Mouse (Mus musculus) heart, postnatal 14 days (tissue): ENCODE results near the gene Tmem182. TPM values are rescaled to one million over a fixed set of nuclear protein-coding genes. Genes with fewer than 3 reads are reported as not detected.
A peak's percentile ranks its signal among the peaks of the same experiment; 100 is the strongest.

Experiments used
- DNase-seq, 2 experiments: peaks; one replicate each; pipeline ENCODE4 v3.0.0; 2021 to 2022
- intact Hi-C: fragments of 180-260 bp; cut with DNase I; formaldehyde crosslinking; loops from one replicate; pipeline ENCODE4 v1.15.1; 2025
- total RNA-seq, 2 experiments: library from RNA; stranded (reverse); gene quantifications; 2 replicates each; pipeline ENCODE4 v1.2.3; 2021

Tmem182 gene
- total RNA-seq, 2 experiments from 2014 or later, result 125 to 135 TPM

DNA sequence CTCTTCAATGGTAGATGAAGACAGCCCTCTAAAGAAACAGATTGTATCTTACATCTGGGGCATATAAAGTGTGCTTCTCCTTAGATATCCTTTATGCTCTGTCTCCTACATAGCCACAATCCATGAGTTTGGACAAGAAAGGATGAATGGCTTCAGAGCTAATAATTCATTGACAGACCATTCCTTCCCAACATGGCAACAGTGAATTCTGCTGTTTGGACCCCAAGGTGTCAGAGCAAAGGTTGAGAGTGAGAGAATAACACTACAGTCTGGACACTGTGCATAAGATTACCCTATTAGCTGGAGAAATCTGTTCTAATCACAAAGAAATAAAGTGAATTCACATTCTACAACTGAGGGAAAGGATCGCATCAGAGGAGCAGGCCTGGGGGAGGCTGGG is 9.9 kb upstream of the Tmem182 start:
- intact Hi-C loops, result no loop called here
- DNase-seq, result no peak

GRCm38 (mm10) chr1:40797348-40797747 is 8.1 kb upstream of the Tmem182 start:
- intact Hi-C loops, result no loop called here

GRCm38 (mm10) chr1:40799121-40799520 is 6.3 kb upstream of the Tmem182 start:
- intact Hi-C loops, result no loop called here
- DNase-seq, result no peak

More at GRCm38 (mm10) chr1:40797348-40797747, 8.1 kb upstream of the Tmem182 start:
- DNase-seq, result peak; percentile 72 to 81

GRCm38 (mm10) chr1:40800908-40801307 is 4.5 kb upstream of the Tmem182 start:
- intact Hi-C loops, result no loop called here

GRCm38 (mm10) chr1:40802759-40803158 is 2.6 kb upstream of the Tmem182 start:
- intact Hi-C loops, result loop anchor here (1.0 kb wide), 1 partner anchor 42 kb away; no protein-coding TSS in a partner anchor
- DNase-seq, result peak; percentile 52 to 61

More at GRCm38 (mm10) chr1:40800908-40801307, 4.5 kb upstream of the Tmem182 start:
- no peak for DNase-seq

DNA sequence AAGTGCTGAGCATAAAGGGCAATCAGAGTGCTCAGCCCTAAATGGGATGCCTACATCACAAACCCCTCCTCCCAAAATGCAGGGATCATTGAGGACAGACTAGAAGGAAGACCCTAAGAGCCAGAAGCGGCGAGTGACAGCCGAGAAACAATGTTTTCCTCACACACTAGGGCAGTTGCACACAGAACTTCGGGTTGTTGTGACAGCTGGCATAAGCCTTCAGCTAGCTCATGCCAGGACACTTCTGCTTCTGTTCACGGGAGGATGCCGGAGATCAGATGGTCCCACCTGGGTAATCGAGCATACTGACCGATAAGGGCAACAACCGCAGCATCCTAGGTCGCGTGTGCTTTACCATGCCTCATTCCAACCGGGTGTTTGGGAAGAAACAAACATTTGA is 1.3 kb upstream of the Tmem182 start:
- intact Hi-C loops, result no loop called here
- no peak for DNase-seq

DNA sequence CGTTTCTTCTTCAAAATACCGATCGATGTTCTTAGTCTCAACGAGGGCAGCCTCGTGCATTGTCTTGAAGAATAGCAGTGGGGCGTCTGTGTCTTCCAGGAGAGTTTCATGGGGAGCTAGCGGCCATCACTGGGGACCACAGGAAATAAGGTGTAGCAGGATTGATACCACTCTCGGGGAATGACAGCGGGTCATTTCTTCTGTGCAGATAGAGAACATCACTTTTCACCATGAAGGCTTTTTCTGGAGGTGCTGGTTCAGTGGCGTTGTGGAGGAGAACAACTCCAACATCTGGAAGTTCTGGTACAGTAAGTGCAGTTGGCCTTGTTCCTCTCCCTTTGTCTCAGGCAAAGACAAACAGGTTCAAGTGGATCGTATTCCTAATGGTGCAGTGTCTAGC is 490 bp downstream of the Tmem182 start:
- intact Hi-C loops, result loop anchor here (2.0 kb wide), 1 partner anchor 23 kb away; no protein-coding TSS in a partner anchor

GRCm38 (mm10) chr1:40808643-40809042 is 3.2 kb downstream of the Tmem182 start:
- no peak for DNase-seq
- intact Hi-C loops, result no loop called here

More for the DNA sequence above, 490 bp downstream of the Tmem182 start:
- DNase-seq, result peak in 1 of 2 experiments; percentile 15

GRCm38 (mm10) chr1:40815071-40815845 is 9.9 kb downstream of the Tmem182 start:
- intact Hi-C loops, result no loop called here

GRCm38 (mm10) chr1:40824517-40824916 is 19.1 kb downstream of the Tmem182 start:
- intact Hi-C loops, result no loop called here
- peak; percentile 8 to 52 for DNase-seq

More at GRCm38 (mm10) chr1:40815071-40815845, 9.9 kb downstream of the Tmem182 start:
- peak; percentile 8 to 33 for DNase-seq

DNA sequence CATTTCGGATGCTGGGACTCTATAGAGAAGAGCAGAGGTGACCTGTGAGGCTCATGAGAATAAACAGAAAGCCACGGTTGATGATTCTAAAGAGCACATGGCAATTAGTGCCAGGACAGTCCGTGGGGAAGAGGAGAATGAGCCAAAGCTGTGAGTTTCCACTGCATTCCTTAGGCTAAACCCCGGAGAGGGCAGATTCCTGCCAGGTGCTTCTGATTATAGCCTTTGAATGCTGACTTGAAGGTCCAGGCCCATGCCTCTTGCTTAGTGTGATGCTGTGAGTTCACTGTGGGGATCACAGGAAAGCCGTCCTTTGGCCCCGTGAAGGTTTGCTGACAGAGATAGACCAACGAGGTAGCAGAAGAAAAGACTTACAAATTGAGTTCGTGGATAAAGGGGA is 19.5 kb downstream of the Tmem182 start:
- intact Hi-C loops, result no loop called here
- DNase-seq, result no peak

- DNase-seq, result no peak
- intact Hi-C loops, result no loop called here
Measured at GRCm38 (mm10) chr1:40825826-40826225, 20.4 kb downstream of the Tmem182 start.

DNA sequence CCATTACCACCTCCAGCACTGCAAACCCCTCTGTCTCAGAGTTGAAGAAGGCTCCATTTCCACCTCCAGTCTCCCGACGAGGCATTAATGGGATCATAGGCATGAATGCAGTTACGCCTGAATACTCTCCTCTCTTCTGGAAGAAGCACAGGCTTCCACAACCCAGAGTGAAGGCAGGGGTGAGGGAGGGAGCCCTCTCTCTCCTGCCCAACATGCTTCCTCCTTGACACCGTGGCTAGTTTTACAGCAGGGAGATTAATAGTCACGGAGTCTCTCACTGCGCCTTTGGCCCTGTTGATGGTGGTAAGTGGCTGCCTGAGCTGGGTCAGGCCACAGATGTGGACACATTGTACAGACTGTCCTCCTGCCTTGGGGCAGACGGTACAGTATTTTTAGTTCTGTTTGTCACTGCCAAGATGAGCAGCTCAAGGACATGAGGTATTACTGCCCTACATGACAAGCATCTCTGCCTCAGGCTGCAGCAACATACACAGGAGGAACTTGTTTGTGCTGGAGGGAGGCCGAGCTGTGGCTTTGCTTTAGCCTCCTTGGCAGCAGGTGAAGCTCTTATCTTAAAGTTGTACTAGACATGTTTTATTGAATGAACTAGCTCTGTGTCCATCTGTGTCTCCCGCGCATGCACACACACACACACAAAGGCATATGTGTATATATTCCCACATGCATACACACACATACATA is 24.0 kb downstream of the Tmem182 start:
- DNase-seq, result peak; percentile 18 to 27
- intact Hi-C loops, result loop anchor here (2.0 kb wide), 1 partner anchor 23 kb away; no protein-coding TSS in a partner anchor

- intact Hi-C loops, result no loop called here
- DNase-seq, result no peak
Measured at GRCm38 (mm10) chr1:40830712-40831507, 25.5 kb downstream of the Tmem182 start.

- no peak for DNase-seq
- intact Hi-C loops, result no loop called here
Measured at GRCm38 (mm10) chr1:40835468-40835867, 30.1 kb downstream of the Tmem182 start.

DNA sequence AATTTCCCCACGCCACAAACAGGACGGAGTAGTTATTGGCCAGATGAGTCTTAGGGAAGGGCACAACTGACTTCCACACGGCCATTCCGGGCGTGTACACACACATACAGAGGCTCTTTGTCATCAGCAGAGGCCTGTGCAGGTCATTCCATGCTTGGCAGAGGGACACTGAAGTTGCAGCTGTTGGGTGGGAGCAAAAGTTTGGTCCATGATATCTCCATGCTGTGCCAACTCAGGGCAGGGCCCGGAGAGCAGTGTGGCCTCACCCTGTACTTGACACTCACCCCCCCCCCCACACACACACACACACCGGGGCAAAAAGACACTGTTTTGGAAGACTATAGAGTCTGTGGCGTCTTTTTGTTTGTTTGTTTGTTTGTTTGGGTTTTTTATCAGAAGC is 35.2 kb downstream of the Tmem182 start:
- DNase-seq, result no peak
- intact Hi-C loops, result no loop called here

DNA sequence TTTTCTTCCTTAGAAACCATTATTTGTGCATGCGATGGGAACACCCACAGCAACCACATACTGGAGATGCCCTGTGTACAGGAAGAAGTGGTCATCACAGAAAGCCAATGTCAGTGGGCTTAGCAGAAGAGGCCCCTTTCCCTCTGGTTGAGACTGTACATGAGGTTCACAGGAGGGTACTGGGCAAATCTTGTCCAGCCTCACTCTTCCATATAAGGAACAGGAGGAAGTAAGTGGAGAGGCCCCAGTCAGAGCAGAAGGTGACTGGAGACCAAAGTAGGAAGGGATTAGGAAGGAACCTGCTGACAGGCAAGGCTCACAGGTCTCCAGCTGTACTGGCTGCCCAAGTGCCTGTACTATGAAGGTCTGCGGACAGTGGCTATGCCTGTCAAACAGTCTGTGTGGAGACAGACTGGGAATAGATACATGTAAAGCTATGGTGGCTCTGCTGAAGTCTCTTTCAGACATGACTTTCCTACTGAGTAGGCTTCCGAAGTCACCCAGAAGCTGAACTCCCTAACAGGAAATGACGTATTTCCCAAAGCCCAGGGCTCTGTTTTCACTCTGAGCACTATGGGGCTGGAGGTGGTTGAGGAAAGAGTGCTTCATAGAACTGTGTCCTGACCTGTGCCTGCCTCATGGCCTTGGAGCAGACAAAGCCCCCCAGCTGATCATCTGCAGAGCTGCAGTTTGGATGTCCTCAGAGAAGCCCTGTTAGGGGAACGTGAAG is 35.8 kb downstream of the Tmem182 start:
- intact Hi-C loops, result no loop called here
- DNase-seq, result no peak

DNA sequence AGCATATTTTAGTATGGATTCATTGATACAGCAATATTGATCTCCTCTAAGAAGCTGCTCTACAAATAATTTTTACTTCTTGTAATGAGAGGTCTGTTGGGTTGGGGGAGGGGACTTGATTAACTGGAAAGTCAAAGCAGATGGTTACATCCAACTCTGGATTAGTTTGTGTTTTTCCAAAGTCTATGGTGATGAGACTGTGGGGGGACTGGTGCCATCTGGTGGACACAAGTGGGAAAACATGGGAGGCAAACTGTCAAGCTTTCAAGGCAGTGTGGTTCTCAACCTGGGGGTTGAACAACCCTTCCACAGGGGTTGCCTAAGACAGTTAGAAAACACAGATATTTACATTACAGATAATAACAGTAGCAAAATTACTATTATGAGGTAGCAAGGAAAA is 39.2 kb downstream of the Tmem182 start:
- intact Hi-C loops, result loop anchor here (1.0 kb wide), 1 partner anchor 42 kb away; no protein-coding TSS in a partner anchor
- peak; percentile 66 to 75 for DNase-seq

DNA sequence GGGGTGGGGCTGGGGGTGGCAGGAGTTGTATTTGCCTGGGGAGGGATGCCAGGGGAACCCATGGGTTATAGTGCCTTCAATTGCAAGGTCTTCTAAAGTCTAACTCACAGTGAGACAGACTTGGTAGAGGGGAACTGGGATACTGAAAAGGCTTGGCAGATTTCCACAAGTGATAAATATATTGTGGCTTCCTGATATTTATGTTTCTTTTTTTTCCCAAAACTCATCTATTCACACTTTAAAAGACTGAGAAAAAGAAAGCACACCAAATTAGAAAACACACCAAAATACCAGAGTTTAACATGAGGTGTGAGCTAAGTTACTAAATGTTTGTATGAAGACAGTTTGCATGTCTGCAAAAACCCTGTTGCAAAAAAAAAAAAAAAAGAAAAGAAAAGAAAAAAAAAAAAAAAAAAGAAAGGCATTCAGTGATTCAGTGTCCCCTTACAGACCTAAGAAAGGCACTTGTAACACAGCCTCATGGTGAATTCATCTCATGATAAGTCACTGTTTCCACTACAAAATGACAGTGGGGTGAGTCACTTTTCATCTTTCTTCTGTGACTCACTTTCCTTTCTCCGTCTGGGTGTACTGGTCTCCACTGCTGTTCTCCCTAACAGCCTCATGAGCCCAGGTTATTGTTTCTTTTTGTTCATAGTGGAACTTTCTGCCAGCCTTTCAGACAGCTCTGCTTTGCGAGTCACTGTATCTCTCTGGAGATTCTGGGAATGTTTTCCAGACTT is 42.0 kb downstream of the Tmem182 start:
- DNase-seq, result no peak
- intact Hi-C loops, result no loop called here
